Mouse (Mus musculus): ENCODE measurements around the gene Spn. TPM values are rescaled to one million over a fixed set of nuclear protein-coding genes. Genes with fewer than 3 reads are reported as not detected.
A peak's percentile ranks its signal among the peaks of the same experiment; 100 is the strongest.

Spn gene
- polyA plus RNA-seq, 1 experiment, result 49.2 TPM

DNA sequence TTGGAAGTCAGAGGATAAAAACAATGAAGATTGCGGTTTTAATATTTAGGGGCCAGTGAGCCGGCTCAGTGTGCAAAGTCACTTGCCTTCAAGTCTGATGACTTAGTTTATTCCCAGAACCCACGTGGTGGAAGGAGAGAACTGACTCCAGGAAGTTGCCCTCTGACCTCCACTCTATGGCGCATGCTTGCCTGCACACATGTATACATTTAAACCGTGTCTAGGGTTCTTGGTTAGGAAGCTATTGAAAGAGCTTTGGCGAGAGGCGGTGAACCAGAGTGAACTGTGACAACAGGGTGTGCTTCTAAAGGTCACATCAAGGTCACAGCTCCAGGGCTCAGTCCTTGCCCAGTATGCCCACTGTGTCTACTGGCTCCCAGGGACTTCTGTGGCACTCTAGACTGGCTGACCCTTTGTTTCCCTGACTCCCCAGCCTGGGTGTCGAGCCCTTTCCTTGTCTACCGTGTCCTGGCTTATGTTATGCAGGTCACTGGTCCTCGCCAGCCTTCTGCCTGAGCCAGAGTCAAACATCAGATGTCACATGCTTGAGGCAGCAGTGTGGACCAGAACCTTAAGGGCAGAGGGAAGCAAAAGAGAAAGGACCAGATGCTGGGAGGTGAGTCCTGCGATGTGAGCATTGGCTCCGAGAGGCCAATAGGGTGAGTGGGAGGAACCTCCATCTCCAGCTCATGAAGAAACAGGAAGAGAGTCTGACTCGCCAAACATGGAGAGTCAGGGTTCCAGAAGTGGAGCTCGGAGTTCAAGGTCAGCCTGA, 18.8 kb downstream of the Spn start:
- Histone ChIP-seq H3K27ac (ENCODE audit: control insufficient read depth, insufficient read depth, low read depth, low read length, poor library complexity) (no peak overlapping the region), H3K4me3 (replicated peaks; ENCODE audit: control insufficient read depth, low read depth, low read length) (no peak overlapping the region), H3K4me1 (ENCODE audit: control insufficient read depth, insufficient read depth, low read length) (peaks cover 5% of the 10 kb centered on the region; the same call in 1 of the 2 replicates)
- WGBS, result 65% methylated on average over 14 of the region's 14 CpGs
- TF ChIP-seq POLR2A (IDR thresholded peaks at IDR 0.05; ENCODE audit: borderline replicate concordance, control insufficient read depth, low read depth, low read length) (no peak), CTCF (IDR thresholded peaks at IDR 0.05; ENCODE audit: control insufficient read depth, insufficient read depth, low read length) (no peak)

DNA sequence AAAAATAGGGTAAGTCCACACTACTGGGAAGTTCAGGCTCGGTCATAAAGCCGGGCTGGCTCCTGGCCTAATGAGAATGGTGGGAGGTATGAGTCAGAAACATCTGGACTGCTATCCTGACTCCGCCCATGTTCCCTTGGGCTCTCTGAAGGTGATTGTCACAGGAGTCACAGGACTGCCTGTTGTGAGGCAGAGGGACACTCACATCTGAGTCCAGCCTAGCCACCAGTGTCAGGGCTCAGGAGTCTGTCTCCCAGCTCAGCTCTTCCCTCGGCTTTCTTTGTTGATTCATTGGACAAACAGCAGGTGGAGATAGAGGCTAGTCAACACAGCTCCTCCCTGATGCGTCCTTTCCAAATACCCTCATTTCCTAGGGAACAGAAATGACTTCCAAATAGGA, 19.7 kb downstream of the Spn start:
- H3K4me3 ChIP-seq (replicated peaks; ENCODE audit: control insufficient read depth, low read depth, low read length), result no peak overlapping the region
- TF ChIP-seq POLR2A (IDR thresholded peaks at IDR 0.05; ENCODE audit: borderline replicate concordance, control insufficient read depth, low read depth, low read length), result no peak
- TF ChIP-seq CTCF (IDR thresholded peaks at IDR 0.05; ENCODE audit: control insufficient read depth, insufficient read depth, low read length), result no peak
- H3K4me1 ChIP-seq (ENCODE audit: control insufficient read depth, insufficient read depth, low read length), result peaks cover 7% of the 10 kb centered on the region
- H3K27ac ChIP-seq (ENCODE audit: control insufficient read depth, insufficient read depth, low read depth, low read length, poor library complexity), result no peak overlapping the region
- 66% methylated on average over 5 of the region's 5 CpGs for WGBS

DNA sequence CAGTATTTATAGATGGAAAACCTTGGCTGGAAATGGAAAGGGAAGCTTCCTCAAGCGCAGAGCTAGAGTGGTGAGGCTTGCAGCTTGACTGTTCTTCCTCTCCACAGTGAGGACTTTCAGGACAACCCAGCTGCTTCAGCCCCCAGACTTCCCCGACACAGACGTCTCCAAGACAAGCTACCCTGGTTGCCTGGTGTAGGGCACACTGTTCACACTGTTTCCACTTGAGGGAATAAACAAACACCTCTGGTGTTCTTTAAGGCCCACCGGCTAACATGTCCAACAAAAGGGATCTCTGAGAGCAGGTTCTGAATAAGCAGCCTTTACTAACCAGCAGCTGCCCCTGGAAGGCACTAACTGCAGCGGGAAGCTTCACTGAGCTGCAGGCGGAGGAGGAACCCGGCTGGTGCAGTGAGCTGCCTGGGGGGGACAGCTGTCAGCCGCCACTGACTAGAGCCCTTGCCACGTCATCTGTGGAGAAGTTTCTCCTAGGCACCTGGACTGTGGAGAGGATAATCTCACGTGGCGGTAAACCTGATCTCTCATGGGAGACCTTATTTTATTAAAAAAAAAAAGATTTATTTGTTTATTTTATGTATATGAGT, 21.2 kb downstream of the Spn start:
- TF ChIP-seq CTCF (IDR thresholded peaks at IDR 0.05; ENCODE audit: control insufficient read depth, insufficient read depth, low read length), result no peak
- no peak for TF ChIP-seq POLR2A (IDR thresholded peaks at IDR 0.05; ENCODE audit: borderline replicate concordance, control insufficient read depth, low read depth, low read length)
- 70% methylated on average over 11 of the region's 11 CpGs for WGBS
- Histone ChIP-seq H3K4me3 (replicated peaks; ENCODE audit: control insufficient read depth, low read depth, low read length) (no peak overlapping the region), H3K27ac (ENCODE audit: control insufficient read depth, insufficient read depth, low read depth, low read length, poor library complexity) (no peak overlapping the region), H3K4me1 (ENCODE audit: control insufficient read depth, insufficient read depth, low read length) (peaks cover 11% of the 10 kb centered on the region)

DNA sequence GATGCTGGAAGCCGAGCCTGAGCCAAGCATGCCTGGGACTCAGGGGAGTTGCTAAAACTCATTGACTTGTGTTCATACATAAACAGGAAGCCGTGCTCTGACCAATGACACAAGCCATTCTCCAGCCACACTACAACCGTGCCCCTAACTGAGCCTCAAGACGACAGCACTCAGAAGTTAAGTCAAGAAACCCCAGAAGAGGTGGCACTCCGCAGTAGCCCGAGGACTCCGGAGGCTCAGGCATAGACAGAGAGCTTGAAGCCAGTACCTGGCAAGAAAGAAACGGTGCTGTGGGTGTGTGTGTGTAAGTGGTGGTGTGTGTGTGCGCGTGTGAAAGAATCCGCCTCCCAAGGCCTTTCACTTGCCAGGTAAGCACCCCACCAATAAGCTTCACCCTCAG, 22.7 kb downstream of the Spn start:
- TF ChIP-seq POLR2A (IDR thresholded peaks at IDR 0.05; ENCODE audit: borderline replicate concordance, control insufficient read depth, low read depth, low read length) (no peak), CTCF (IDR thresholded peaks at IDR 0.05; ENCODE audit: control insufficient read depth, insufficient read depth, low read length) (no peak)
- Histone ChIP-seq H3K4me1 (ENCODE audit: control insufficient read depth, insufficient read depth, low read length) (peaks cover 11% of the 10 kb centered on the region), H3K27ac (ENCODE audit: control insufficient read depth, insufficient read depth, low read depth, low read length, poor library complexity) (no peak overlapping the region), H3K4me3 (replicated peaks; ENCODE audit: control insufficient read depth, low read depth, low read length) (no peak overlapping the region)
- WGBS, result 65% methylated on average over 11 of the region's 11 CpGs

DNA sequence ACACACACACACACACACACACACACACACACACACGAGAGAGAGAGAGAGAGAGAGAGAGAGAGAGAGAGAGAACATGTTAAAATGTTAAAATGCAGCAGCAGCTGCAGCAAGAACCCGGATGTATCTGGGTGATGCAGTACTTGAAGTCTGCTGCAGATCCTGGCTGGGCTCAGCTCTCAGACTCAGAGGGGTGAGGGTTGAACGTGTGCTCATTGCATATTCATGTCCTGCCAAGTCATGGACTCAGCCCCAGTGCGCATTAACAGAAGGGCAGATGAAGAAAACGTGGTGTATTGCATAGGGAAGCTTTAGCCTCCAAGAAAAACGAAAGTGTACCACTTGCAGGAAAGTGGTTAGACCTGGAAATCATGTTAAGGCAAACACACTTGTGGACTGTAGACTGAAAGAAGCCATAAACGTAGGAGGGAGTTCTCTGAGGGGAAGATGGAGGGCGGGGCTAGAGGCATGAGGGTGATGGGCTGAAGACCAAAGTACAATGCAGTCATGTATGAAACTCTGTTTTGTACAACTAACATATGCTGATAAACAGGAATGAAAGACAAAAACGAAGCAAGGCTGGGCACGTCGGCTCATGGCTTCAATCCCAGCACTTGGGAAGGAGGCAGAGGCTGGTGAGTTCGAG, 23.9 kb downstream of the Spn start:
- peak overlapping the region; percentile 29 for H3K27ac ChIP-seq (ENCODE audit: control insufficient read depth, insufficient read depth, low read depth, low read length, poor library complexity)
- WGBS, result 30% methylated on average over 12 of the region's 12 CpGs
- peaks cover 11% of the 10 kb centered on the region for H3K4me1 ChIP-seq (ENCODE audit: control insufficient read depth, insufficient read depth, low read length)
- TF ChIP-seq CTCF (IDR thresholded peaks at IDR 0.05; ENCODE audit: control insufficient read depth, insufficient read depth, low read length) (no peak), POLR2A (IDR thresholded peaks at IDR 0.05; ENCODE audit: borderline replicate concordance, control insufficient read depth, low read depth, low read length) (no peak)
- no peak overlapping the region for H3K4me3 ChIP-seq (replicated peaks; ENCODE audit: control insufficient read depth, low read depth, low read length)

DNA sequence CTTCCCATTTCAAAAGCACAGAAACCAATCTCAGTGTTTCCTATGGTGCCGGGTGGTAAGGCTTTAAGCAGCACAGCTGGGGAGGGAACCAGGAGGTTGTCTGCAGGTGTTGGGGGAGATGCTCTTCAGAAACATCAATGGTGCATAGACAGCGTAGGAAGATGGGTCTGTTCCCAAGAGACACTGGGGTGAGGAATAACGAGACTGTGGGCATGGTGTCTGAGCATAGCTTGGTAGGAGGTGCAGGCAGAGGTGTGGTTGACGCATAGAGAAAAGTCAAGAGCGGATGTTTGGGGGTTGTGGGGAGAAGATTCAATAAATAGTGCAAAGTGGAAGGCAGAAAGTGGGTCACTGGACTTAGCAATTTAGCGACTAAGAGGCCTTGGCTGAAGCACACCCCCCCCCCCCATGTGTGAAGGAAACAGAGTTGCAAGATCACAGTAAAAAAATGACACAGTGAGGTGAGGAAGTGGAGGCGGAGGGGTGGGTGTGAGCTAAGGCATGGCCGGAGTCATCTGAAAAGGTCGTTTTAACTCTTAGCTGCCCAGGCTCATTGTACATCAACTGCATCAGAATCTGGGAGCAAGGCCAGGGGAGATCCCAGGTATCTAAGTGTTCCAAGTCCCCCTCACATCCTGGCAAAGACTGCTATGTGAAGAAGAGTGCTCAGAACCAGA, 24.6 kb downstream of the Spn start:
- H3K4me1 ChIP-seq (ENCODE audit: control insufficient read depth, insufficient read depth, low read length), result peaks cover 11% of the 10 kb centered on the region
- WGBS, result 17% methylated on average over 9 of the region's 9 CpGs
- peak overlapping the region; percentile 29 for H3K27ac ChIP-seq (ENCODE audit: control insufficient read depth, insufficient read depth, low read depth, low read length, poor library complexity)
- TF ChIP-seq POLR2A (IDR thresholded peaks at IDR 0.05; ENCODE audit: borderline replicate concordance, control insufficient read depth, low read depth, low read length) (no peak), CTCF (IDR thresholded peaks at IDR 0.05; ENCODE audit: control insufficient read depth, insufficient read depth, low read length) (no peak)
- H3K4me3 ChIP-seq (replicated peaks; ENCODE audit: control insufficient read depth, low read depth, low read length), result no peak overlapping the region

DNA sequence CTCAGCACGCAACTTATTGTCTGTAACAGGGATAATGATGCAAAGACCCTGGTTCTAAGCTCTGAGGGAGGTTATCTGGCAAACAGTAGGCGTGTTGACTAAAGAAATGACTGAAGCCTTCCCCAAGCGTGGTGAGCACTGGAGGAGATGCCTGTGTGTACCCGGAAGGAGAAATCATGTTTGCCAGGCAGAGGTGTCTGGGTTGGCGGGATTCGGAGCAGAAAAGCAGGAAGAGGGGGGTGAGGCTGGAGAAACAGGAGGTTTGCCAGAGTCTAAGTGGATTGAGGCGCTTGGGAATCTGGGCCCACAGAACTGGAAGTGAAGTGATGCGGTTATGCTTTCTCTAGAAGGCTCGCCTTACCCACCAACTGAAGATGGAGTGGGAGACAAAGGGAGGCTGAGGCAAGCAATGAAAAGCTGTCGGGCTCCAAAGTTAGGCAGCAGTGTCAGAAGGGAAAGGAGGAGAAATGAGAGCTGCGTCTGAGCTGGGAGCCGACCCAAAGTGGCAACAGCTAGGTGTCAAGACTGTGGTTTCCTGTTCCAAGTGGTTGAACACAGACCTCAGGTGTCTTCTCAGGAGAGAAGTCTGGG, 25.3 kb downstream of the Spn start:
- 60% methylated on average over 12 of the region's 12 CpGs for WGBS
- peak overlapping the region; percentile 29 for H3K27ac ChIP-seq (ENCODE audit: control insufficient read depth, insufficient read depth, low read depth, low read length, poor library complexity)
- peaks cover 11% of the 10 kb centered on the region for H3K4me1 ChIP-seq (ENCODE audit: control insufficient read depth, insufficient read depth, low read length)
- TF ChIP-seq CTCF (IDR thresholded peaks at IDR 0.05; ENCODE audit: control insufficient read depth, insufficient read depth, low read length), result no peak
- no peak for TF ChIP-seq POLR2A (IDR thresholded peaks at IDR 0.05; ENCODE audit: borderline replicate concordance, control insufficient read depth, low read depth, low read length)
- no peak overlapping the region for H3K4me3 ChIP-seq (replicated peaks; ENCODE audit: control insufficient read depth, low read depth, low read length)
